Mouse (Mus musculus) gastrocnemius, postnatal 10 days (tissue): ENCODE measurements at regions not wholly inside any gene's neighbourhood (a gene's known extent, or its start where the extent isn't known, plus 50 kb on each side); places are given as distances from the start of the nearest gene placed in this dataset.

Source experiments
- DNase-seq: peaks from one replicate; pipeline ENCODE4 v3.0.0; 2021; ENCODE audit warnings: mixed read lengths

GRCm38 (mm10) chr6:99934394-99934793, 208.2 kb upstream of the Prok2 start:
- DNase-seq: no peak

- DNase-seq: no peak
Observed at GRCm38 (mm10) chr6:99933404-99933803, 207.2 kb upstream of the Prok2 start.

- no peak for DNase-seq
Observed at GRCm38 (mm10) chr6:99932923-99933322, 206.7 kb upstream of the Prok2 start.

- DNase-seq: no peak
Observed at GRCm38 (mm10) chr6:99932405-99932804, 206.2 kb upstream of the Prok2 start.

GRCm38 (mm10) chr6:99931588-99931987, 205.4 kb upstream of the Prok2 start:
- no peak for DNase-seq

GRCm38 (mm10) chr6:99930316-99930715, 204.1 kb upstream of the Prok2 start:
- DNase-seq: no peak

- no peak for DNase-seq
Observed at GRCm38 (mm10) chr6:99927933-99928555, 201.9 kb upstream of the Prok2 start.

- DNase-seq: no peak
Observed at GRCm38 (mm10) chr6:99924181-99924580, 198.0 kb upstream of the Prok2 start.

- no peak for DNase-seq
Observed at GRCm38 (mm10) chr6:99921966-99922365, 195.8 kb upstream of the Prok2 start.

GRCm38 (mm10) chr6:99919816-99920562, 193.8 kb upstream of the Prok2 start:
- DNase-seq: no peak

- DNase-seq: no peak
Observed at GRCm38 (mm10) chr6:99918351-99918750, 192.2 kb upstream of the Prok2 start.

- DNase-seq: no peak
Observed at GRCm38 (mm10) chr6:99909921-99910320, 183.7 kb upstream of the Prok2 start.

GRCm38 (mm10) chr6:99909459-99909858, 183.3 kb upstream of the Prok2 start:
- DNase-seq: no peak

GRCm38 (mm10) chr6:99908066-99908465, 181.9 kb upstream of the Prok2 start:
- DNase-seq: no peak

- no peak for DNase-seq
Observed at GRCm38 (mm10) chr6:99905194-99905593, 179.0 kb upstream of the Prok2 start.

GRCm38 (mm10) chr6:99904607-99905006, 178.4 kb upstream of the Prok2 start:
- no peak for DNase-seq

GRCm38 (mm10) chr6:99904044-99904443, 177.9 kb upstream of the Prok2 start:
- DNase-seq: peak; percentile 78

GRCm38 (mm10) chr6:99901564-99901963, 175.4 kb upstream of the Prok2 start:
- no peak for DNase-seq

GRCm38 (mm10) chr6:99901146-99901545, 175.0 kb upstream of the Prok2 start:
- DNase-seq: no peak

GRCm38 (mm10) chr6:99899704-99900103, 173.5 kb upstream of the Prok2 start:
- DNase-seq: no peak

GRCm38 (mm10) chr6:99898077-99898476, 171.9 kb upstream of the Prok2 start:
- DNase-seq: no peak

GRCm38 (mm10) chr6:99895558-99895957, 169.4 kb upstream of the Prok2 start:
- no peak for DNase-seq

- no peak for DNase-seq
Observed at GRCm38 (mm10) chr6:99893936-99894335, 167.7 kb upstream of the Prok2 start.

GRCm38 (mm10) chr6:99892204-99892603, 166.0 kb upstream of the Prok2 start:
- DNase-seq: no peak
